Mouse (Mus musculus): ENCODE results near the gene Atp8a2. TPM values are rescaled to one million over a fixed set of nuclear protein-coding genes. Genes with fewer than 3 reads are reported as not detected.

Gene Atp8a2
- total and polyA plus RNA-seq, 3 experiments, result 0.11 TPM; not detected in 2

DNA sequence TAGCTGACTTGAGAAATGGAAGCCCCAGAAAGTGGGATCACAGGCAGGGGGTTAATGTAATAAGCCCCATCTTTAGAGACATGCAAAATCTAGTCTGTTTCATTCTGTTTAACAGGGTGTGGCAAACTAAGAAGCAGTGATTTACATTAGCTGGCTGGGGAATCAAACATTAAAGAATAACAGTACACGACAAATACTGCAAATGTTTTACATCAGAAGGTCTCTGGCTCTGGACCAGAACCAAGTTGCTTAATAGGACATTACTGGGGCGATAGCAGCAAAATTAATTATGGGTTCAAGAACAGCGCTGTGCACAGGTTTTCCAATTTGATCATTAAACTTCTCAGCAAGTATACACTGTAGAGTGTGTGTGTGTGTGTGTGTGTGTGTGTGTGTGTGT lies 397.5 kb downstream of the Atp8a2 start:
- TF ChIP-seq TAL1 (conservative IDR thresholded peaks at IDR 0.05; ENCODE audit: low read depth, low read length) (no peak), GATA2 (IDR thresholded peaks at IDR 0.05; ENCODE audit: borderline replicate concordance, low read depth, low read length) (no peak), GATA1 (IDR thresholded peaks at IDR 0.05; ENCODE audit: borderline replicate concordance, low read length) (no peak), POLR2AphosphoS5 (IDR thresholded peaks at IDR 0.05; ENCODE audit: insufficient replicate concordance, low read depth, low read length) (no peak), CTCF (IDR thresholded peaks at IDR 0.05; ENCODE audit: low read depth, low read length) (no peak)
- Histone ChIP-seq H3K9me3 (replicated peaks) (peaks cover 5% of the 10 kb centered on the region; the same call in 1 of the 2 replicates), H3K4me1 (ENCODE audit: insufficient read depth, low read depth, low read length) (no peaks in the 10 kb centered on the region), H3K36me3 (replicated peaks) (no peaks in the 10 kb centered on the region), H3K4me3 (ENCODE audit: low read depth, low read length) (no peak overlapping the region), H3K27me3 (ENCODE audit: insufficient read depth, low read length) (no peaks in the 10 kb centered on the region)
- ATAC-seq (ENCODE audit: extremely low read depth, insufficient number of reproducible peaks, low FRiP score, poor library complexity, severe bottlenecking) (no peak), DNase-seq (ENCODE audit: low spot score) (no peak)

DNA sequence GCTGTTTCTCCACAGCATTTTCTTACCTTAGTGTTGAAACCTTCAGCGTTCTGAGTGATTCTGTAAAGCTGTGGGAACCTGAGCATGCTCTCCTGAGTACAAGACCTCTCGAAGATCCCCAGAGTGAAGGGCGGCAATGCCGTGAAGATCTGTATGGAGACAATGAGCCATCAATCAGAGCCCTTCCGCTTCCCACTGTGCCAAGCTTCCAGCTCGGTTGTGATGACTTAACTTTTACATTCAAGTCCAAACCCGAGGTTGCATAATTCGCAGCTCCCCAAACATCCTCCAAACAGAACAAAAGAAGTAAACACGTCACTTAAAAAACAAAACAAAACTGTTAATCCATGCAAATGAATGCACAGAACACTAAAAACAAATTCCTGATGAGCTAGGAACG lies 403.1 kb downstream of the Atp8a2 start:
- TF ChIP-seq POLR2AphosphoS5 (IDR thresholded peaks at IDR 0.05; ENCODE audit: insufficient replicate concordance, low read depth, low read length), result no peak
- no peak for TF ChIP-seq TAL1 (conservative IDR thresholded peaks at IDR 0.05; ENCODE audit: low read depth, low read length)
- no peak for TF ChIP-seq GATA1 (IDR thresholded peaks at IDR 0.05; ENCODE audit: borderline replicate concordance, low read length)
- no peak for TF ChIP-seq GATA2 (IDR thresholded peaks at IDR 0.05; ENCODE audit: borderline replicate concordance, low read depth, low read length)
- TF ChIP-seq CTCF (IDR thresholded peaks at IDR 0.05; ENCODE audit: low read depth, low read length), result no peak

DNA sequence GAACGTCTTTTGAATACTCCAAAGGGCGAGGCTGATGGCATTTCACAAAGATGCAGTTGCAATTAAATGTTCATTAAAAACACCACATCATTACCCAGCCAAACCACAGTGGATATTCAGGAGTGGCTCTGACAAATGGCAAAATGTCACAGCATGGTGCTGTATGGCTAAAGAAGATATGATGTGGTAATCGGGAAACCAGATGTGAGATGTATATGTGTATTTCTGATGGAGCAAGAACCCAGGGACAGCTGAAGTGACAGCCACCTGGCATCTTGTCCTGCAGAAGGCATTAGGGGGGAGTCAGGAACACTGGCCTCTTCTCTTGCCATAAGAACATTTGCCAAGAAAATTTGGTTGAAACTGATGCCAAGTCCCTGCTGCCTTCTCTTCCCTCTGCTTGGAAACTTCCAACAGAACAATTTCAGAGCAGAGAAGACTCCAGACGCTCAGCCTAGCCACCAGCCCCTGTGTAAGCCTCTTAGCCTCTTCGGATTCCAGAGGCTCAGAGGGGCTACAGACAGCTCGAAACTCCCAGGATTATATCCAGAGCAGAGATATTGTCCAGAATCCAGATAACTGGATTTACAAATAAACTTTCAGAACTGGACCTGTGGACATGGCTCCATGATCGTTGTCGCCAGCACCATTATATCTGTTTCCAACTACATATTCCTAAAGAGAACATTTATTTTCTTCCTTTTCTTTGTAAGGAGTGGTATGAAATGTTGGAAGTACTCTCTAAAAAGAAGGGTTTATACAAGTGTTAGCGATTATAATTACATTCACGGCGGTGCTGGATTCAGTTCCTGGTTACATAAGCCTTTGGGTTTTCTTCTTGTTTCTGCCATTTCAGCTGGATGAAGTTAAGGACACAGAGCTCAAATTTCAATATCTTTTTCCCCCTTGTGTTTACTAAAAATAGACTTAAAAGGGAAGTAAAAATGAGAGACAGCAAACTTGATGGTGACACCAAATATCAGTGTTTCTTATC lies 413.3 kb downstream of the Atp8a2 start:
- no peak for TF ChIP-seq POLR2AphosphoS5 (IDR thresholded peaks at IDR 0.05; ENCODE audit: insufficient replicate concordance, low read depth, low read length)
- no peak for TF ChIP-seq GATA1 (IDR thresholded peaks at IDR 0.05; ENCODE audit: borderline replicate concordance, low read length)
- no peak for TF ChIP-seq CTCF (IDR thresholded peaks at IDR 0.05; ENCODE audit: low read depth, low read length)
- TF ChIP-seq GATA2 (IDR thresholded peaks at IDR 0.05; ENCODE audit: borderline replicate concordance, low read depth, low read length), result no peak
- no peak for TF ChIP-seq TAL1 (conservative IDR thresholded peaks at IDR 0.05; ENCODE audit: low read depth, low read length)
- DNase-seq (ENCODE audit: low spot score) (no peak), ATAC-seq (ENCODE audit: extremely low read depth, insufficient number of reproducible peaks, low FRiP score, poor library complexity, severe bottlenecking) (no peak)
- no peaks in the 10 kb centered on the region for H3K4me1 ChIP-seq (ENCODE audit: insufficient read depth, low read depth, low read length)
- H3K9me3 ChIP-seq (replicated peaks), result peaks cover 12% of the 10 kb centered on the region
- no peaks in the 10 kb centered on the region for H3K36me3 ChIP-seq (replicated peaks)
- no peak overlapping the region for H3K4me3 ChIP-seq (ENCODE audit: low read depth, low read length)
- no peaks in the 10 kb centered on the region for H3K27me3 ChIP-seq (ENCODE audit: insufficient read depth, low read length)

More for the DNA sequence above, 403.1 kb downstream of the Atp8a2 start:
- Histone ChIP-seq H3K36me3 (replicated peaks) (no peaks in the 10 kb centered on the region), H3K9me3 (replicated peaks) (peaks cover 10% of the 10 kb centered on the region), H3K27me3 (ENCODE audit: insufficient read depth, low read length) (no peaks in the 10 kb centered on the region), H3K4me3 (ENCODE audit: low read depth, low read length) (no peak overlapping the region), H3K4me1 (ENCODE audit: insufficient read depth, low read depth, low read length) (no peaks in the 10 kb centered on the region)
- DNase-seq (ENCODE audit: low spot score) (no peak), ATAC-seq (ENCODE audit: extremely low read depth, insufficient number of reproducible peaks, low FRiP score, poor library complexity, severe bottlenecking) (no peak)

DNA sequence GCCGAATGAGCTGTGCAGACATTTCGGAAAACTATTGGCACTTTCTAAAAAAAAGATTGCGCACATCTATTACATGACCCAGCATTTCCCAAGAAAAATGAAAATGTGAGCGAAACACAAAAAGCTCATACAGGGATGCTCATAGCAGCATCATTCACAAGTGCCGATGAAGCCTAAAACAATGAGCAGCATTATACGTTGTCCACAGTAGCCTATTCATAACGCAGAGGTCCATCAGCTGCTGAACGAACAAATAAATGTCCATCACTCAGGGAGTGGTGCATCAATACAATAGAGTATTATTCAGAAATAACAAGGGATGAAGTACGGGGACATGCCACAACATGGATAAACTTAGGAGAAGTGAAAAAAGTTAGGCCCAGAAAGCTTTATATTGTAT lies 416.6 kb downstream of the Atp8a2 start:
- Histone ChIP-seq H3K4me3 (ENCODE audit: low read depth, low read length) (no peak overlapping the region), H3K36me3 (replicated peaks) (no peaks in the 10 kb centered on the region), H3K27me3 (ENCODE audit: insufficient read depth, low read length) (no peaks in the 10 kb centered on the region), H3K4me1 (ENCODE audit: insufficient read depth, low read depth, low read length) (no peaks in the 10 kb centered on the region), H3K9me3 (replicated peaks) (peaks cover 16% of the 10 kb centered on the region)
- ATAC-seq (ENCODE audit: extremely low read depth, insufficient number of reproducible peaks, low FRiP score, poor library complexity, severe bottlenecking), result no peak
- DNase-seq (ENCODE audit: low spot score), result no peak
- TF ChIP-seq GATA1 (IDR thresholded peaks at IDR 0.05; ENCODE audit: borderline replicate concordance, low read length), result no peak
- TF ChIP-seq GATA2 (IDR thresholded peaks at IDR 0.05; ENCODE audit: borderline replicate concordance, low read depth, low read length), result no peak

DNA sequence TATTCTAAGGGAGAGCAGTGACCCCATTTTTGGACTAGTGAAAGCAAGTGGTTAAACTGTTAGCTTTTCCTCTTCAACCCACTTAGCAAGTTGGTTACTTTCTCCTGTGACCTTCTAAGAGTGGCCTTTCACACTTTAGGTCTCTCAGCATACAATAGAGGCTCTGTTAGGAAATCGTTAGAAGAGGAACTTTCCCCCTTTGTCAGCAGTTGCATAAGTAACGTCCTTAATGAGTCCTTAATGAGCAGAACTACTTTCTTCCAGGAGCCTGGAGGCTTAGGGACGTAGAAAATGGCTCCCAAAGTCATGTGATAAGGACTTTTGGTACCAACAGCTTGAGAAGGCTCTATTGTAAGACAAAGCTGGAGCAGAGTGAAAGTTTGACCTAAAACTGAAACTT lies 434.8 kb downstream of the Atp8a2 start:
- no peaks in the 10 kb centered on the region for H3K36me3 ChIP-seq (replicated peaks)
- no peak overlapping the region for H3K4me3 ChIP-seq (ENCODE audit: low read depth, low read length)
- TF ChIP-seq CTCF (IDR thresholded peaks at IDR 0.05; ENCODE audit: low read depth, low read length) (no peak), TAL1 (conservative IDR thresholded peaks at IDR 0.05; ENCODE audit: low read depth, low read length) (no peak), GATA2 (IDR thresholded peaks at IDR 0.05; ENCODE audit: borderline replicate concordance, low read depth, low read length) (no peak), GATA1 (IDR thresholded peaks at IDR 0.05; ENCODE audit: borderline replicate concordance, low read length) (no peak), POLR2AphosphoS5 (IDR thresholded peaks at IDR 0.05; ENCODE audit: insufficient replicate concordance, low read depth, low read length) (no peak)
- H3K9me3 ChIP-seq (replicated peaks), result peaks cover 28% of the 10 kb centered on the region
- DNase-seq (ENCODE audit: low spot score) (no peak), ATAC-seq (ENCODE audit: extremely low read depth, insufficient number of reproducible peaks, low FRiP score, poor library complexity, severe bottlenecking) (no peak)
- H3K27me3 ChIP-seq (ENCODE audit: insufficient read depth, low read length), result no peaks in the 10 kb centered on the region
- no peaks in the 10 kb centered on the region for H3K4me1 ChIP-seq (ENCODE audit: insufficient read depth, low read depth, low read length)

DNA sequence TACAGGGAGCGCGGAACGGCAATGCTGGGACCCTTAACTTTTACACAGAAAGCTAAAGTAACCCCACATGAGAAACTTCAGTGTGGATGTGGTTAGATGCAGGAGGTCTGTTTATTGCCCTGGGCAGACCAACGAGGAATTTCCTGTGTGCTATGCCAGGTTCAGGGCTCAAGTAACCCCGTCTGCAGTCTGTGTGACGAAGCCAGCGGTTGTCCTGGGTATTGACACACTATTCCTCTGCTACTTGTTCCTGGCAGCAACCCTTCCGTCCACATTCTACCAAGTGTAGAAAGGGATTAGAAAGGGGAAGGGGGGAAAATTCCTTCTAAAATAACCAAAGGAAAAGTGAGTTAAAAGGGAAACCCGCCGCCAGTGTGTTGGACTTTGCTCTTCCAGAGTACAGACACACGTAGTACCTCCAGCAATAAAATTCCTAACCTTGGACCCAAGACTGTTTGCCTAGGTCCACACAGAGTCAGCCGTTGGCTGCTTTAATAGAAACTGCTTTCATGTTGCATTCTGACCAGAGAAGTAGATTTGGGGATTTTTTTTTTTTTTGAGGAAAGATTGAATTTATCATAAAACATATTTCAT lies 437.0 kb downstream of the Atp8a2 start:
- TF ChIP-seq GATA2 (IDR thresholded peaks at IDR 0.05; ENCODE audit: borderline replicate concordance, low read depth, low read length), result no peak
- no peak for TF ChIP-seq POLR2AphosphoS5 (IDR thresholded peaks at IDR 0.05; ENCODE audit: insufficient replicate concordance, low read depth, low read length)
- TF ChIP-seq CTCF (IDR thresholded peaks at IDR 0.05; ENCODE audit: low read depth, low read length), result no peak
- TF ChIP-seq TAL1 (conservative IDR thresholded peaks at IDR 0.05; ENCODE audit: low read depth, low read length), result no peak
- TF ChIP-seq GATA1 (IDR thresholded peaks at IDR 0.05; ENCODE audit: borderline replicate concordance, low read length), result no peak
- H3K9me3 ChIP-seq (replicated peaks), result peaks cover 25% of the 10 kb centered on the region
- no peak overlapping the region for H3K4me3 ChIP-seq (ENCODE audit: low read depth, low read length)
- no peaks in the 10 kb centered on the region for H3K27me3 ChIP-seq (ENCODE audit: insufficient read depth, low read length)
- no peaks in the 10 kb centered on the region for H3K36me3 ChIP-seq (replicated peaks)
- ATAC-seq (ENCODE audit: extremely low read depth, insufficient number of reproducible peaks, low FRiP score, poor library complexity, severe bottlenecking), result no peak
- no peak for DNase-seq (ENCODE audit: low spot score)
- H3K4me1 ChIP-seq (ENCODE audit: insufficient read depth, low read depth, low read length), result no peaks in the 10 kb centered on the region
